ENCODE assay signal across 27 mouse cellular contexts in genomic region chr5:28454546-28454945, GRCm38 (mm10). TPM values are rescaled to one million over a fixed set of nuclear protein-coding genes. Genes with fewer than 3 reads are reported as not detected.
DNase-seq lines count a peak whose midpoint lies in the region; ATAC-seq and TF ChIP-seq lines count a peak whose summit lies in the region.
"Had no signal": no experiment of that assay in that cellular context is flagged by ENCODE, and none has a peak within 500 bp of the region (broad histone marks: within the 10 kb centered on the region; RNA-seq: fewer than 3 reads in every experiment).

No protein-coding gene starts in this region.

- TF ChIP-seq EP300 in liver, postnatal 0 days (IDR thresholded peaks at IDR 0.05; ENCODE audit: low read depth): no peak

- TF ChIP-seq CTCF in liver, postnatal 0 days (IDR thresholded peaks at IDR 0.05; ENCODE audit: low read depth): no peak

- no peaks in the 10 kb centered on the region for H3K9me3 ChIP-seq in forebrain, embryonic 11.5 days (ENCODE audit: control insufficient read depth, low read length)
- H3K9me3 ChIP-seq in forebrain, embryonic 15.5 days: no peaks in the 10 kb centered on the region
- no peaks in the 10 kb centered on the region for H3K9me3 ChIP-seq in liver, postnatal 0 days (ENCODE audit: low read length)
- H3K9me3 ChIP-seq in neural tube, embryonic 15.5 days (replicated peaks): no peaks in the 10 kb centered on the region
- no peaks in the 10 kb centered on the region for H3K9me3 ChIP-seq in limb, embryonic 10.5 days (replicated peaks)
- H3K9me3 ChIP-seq: embryonic facial prominence, embryonic 15.5 days; forebrain, embryonic 10.5 days; hindbrain, embryonic 12.5 days had no signal

- peaks cover 35% of the 10 kb centered on the region for H3K27me3 ChIP-seq in forebrain, embryonic 11.5 days (ENCODE audit: control insufficient read depth, insufficient read depth, low read length)
- H3K27me3 ChIP-seq in forebrain, embryonic 15.5 days: peaks cover 34% of the 10 kb centered on the region
- peaks cover 35% of the 10 kb centered on the region for H3K27me3 ChIP-seq in liver, postnatal 0 days (ENCODE audit: insufficient read depth, low read length)
- peaks cover 60% of the 10 kb centered on the region for H3K27me3 ChIP-seq in neural tube, embryonic 15.5 days (replicated peaks)
- H3K27me3 ChIP-seq in limb, embryonic 10.5 days (ENCODE audit: low read depth, poor library complexity, severe bottlenecking): peaks cover 68% of the 10 kb centered on the region

- H3K9ac ChIP-seq in forebrain, embryonic 11.5 days (ENCODE audit: low read length): no peak overlapping the region
- no peak overlapping the region for H3K9ac ChIP-seq in forebrain, embryonic 15.5 days (replicated peaks)
- H3K9ac ChIP-seq in liver, postnatal 0 days (replicated peaks): no peak overlapping the region
- H3K9ac ChIP-seq in neural tube, embryonic 15.5 days (replicated peaks): no peak overlapping the region
- H3K9ac ChIP-seq: embryonic facial prominence, embryonic 15.5 days; hindbrain, embryonic 12.5 days had no signal

- no peak overlapping the region for H3K27ac ChIP-seq in forebrain, embryonic 11.5 days (ENCODE audit: low read depth, low read length)
- no peak overlapping the region for H3K27ac ChIP-seq in forebrain, embryonic 15.5 days (replicated peaks)
- H3K27ac ChIP-seq in liver, postnatal 0 days (ENCODE audit: low read depth): no peak overlapping the region
- H3K27ac ChIP-seq in neural tube, embryonic 15.5 days (replicated peaks): no peak overlapping the region
- H3K27ac ChIP-seq in limb, embryonic 10.5 days: no peak overlapping the region
- H3K27ac ChIP-seq: embryonic facial prominence, embryonic 15.5 days; forebrain, embryonic 10.5 days; heart, adult 2 months; hindbrain, embryonic 12.5 days had no signal

- H3K4me2 ChIP-seq in forebrain, embryonic 11.5 days (ENCODE audit: low read depth, low read length, severe bottlenecking): no peak overlapping the region
- no peak overlapping the region for H3K4me2 ChIP-seq in forebrain, embryonic 15.5 days (replicated peaks)
- H3K4me2 ChIP-seq in liver, postnatal 0 days (ENCODE audit: low read depth, low read length): no peak overlapping the region
- no peak overlapping the region for H3K4me2 ChIP-seq in neural tube, embryonic 15.5 days
- H3K4me2 ChIP-seq: embryonic facial prominence, embryonic 15.5 days; hindbrain, embryonic 12.5 days had no signal

- 88% methylated on average over 6 of the region's 6 CpGs for WGBS in forebrain, embryonic 11.5 days
- 91% methylated on average over 6 of the region's 6 CpGs for WGBS in forebrain, embryonic 15.5 days
- 80% methylated on average over 6 of the region's 6 CpGs for WGBS in liver, postnatal 0 days (ENCODE audit: insufficient replicate concordance)
- 89% methylated on average over 6 of the region's 6 CpGs for WGBS in neural tube, embryonic 15.5 days
- WGBS in limb, embryonic 10.5 days: 88% methylated on average over 6 of the region's 6 CpGs

- peak; percentile 23 for DNase-seq in forebrain, embryonic 11.5 days (ENCODE audit: low spot score)
- peak; percentile 0 for DNase-seq in liver
- no peak for DNase-seq in liver, postnatal 0 days
- peak; percentile 8 for DNase-seq in neural tube, embryonic 10.5 days (ENCODE audit: extremely low spot score, low spot score)
- peak; percentile 17 for DNase-seq in limb, embryonic 10.5 days (ENCODE audit: low spot score)
- no peak for DNase-seq in adrenal gland, postnatal 25 days
- DNase-seq: adrenal gland, adult 8-10 months; B cell, adult 2 months; cerebellum, adult 11 months; cerebellum, adult 8-10 months; embryo, embryonic 11 days; gastrocnemius, postnatal 10 days; heart, adult 2 months; heart, postnatal 10 days; heart, postnatal 4 days had no signal

- no peaks in the 10 kb centered on the region for H3K36me3 ChIP-seq in forebrain, embryonic 11.5 days (ENCODE audit: control insufficient read depth, insufficient read depth, low read length)
- H3K36me3 ChIP-seq in forebrain, embryonic 15.5 days: no peaks in the 10 kb centered on the region
- H3K36me3 ChIP-seq in liver, postnatal 0 days (replicated peaks; ENCODE audit: insufficient read depth, low read length): no peaks in the 10 kb centered on the region
- no peaks in the 10 kb centered on the region for H3K36me3 ChIP-seq in neural tube, embryonic 15.5 days
- H3K36me3 ChIP-seq in limb, embryonic 10.5 days: no peaks in the 10 kb centered on the region
- H3K36me3 ChIP-seq: embryonic facial prominence, embryonic 15.5 days; forebrain, embryonic 10.5 days; G1E; hindbrain, embryonic 12.5 days had no signal

- H3K4me3 ChIP-seq in forebrain, embryonic 11.5 days (ENCODE audit: low read depth, low read length): no peak overlapping the region
- no peak overlapping the region for H3K4me3 ChIP-seq in forebrain, embryonic 15.5 days
- no peak overlapping the region for H3K4me3 ChIP-seq in liver, postnatal 0 days (ENCODE audit: low read depth, low read length)
- H3K4me3 ChIP-seq in neural tube, embryonic 15.5 days (replicated peaks): no peak overlapping the region
- H3K4me3 ChIP-seq in limb, embryonic 10.5 days: no peak overlapping the region
- H3K4me3 ChIP-seq: embryonic facial prominence, embryonic 15.5 days; erythroblast, embryonic 14.5 days; forebrain, embryonic 10.5 days; heart, adult 2 months; hindbrain, embryonic 12.5 days had no signal

- peaks cover 10% of the 10 kb centered on the region; the same call in 1 of the 2 replicates for H3K4me1 ChIP-seq in forebrain, embryonic 11.5 days (replicated peaks; ENCODE audit: control insufficient read depth, insufficient read depth, low read length)
- H3K4me1 ChIP-seq in forebrain, embryonic 15.5 days: peaks cover 19% of the 10 kb centered on the region
- H3K4me1 ChIP-seq in liver, postnatal 0 days (ENCODE audit: insufficient read depth): no peaks in the 10 kb centered on the region
- peaks cover 20% of the 10 kb centered on the region for H3K4me1 ChIP-seq in neural tube, embryonic 15.5 days
- H3K4me1 ChIP-seq in limb, embryonic 10.5 days: peaks cover 20% of the 10 kb centered on the region

- no peak for ATAC-seq in forebrain, embryonic 11.5 days (replicated peaks; ENCODE audit: low FRiP score)
- no peak for ATAC-seq in forebrain, embryonic 15.5 days (replicated peaks)
- ATAC-seq in liver, postnatal 0 days: no peak
- no peak for ATAC-seq in neural tube, embryonic 15.5 days (ENCODE audit: low FRiP score)
- ATAC-seq: CD4-positive, CD25-positive, alpha-beta regulatory T cell, adult 4 months; forebrain, embryonic 16.5 days had no signal

RNA-seq across cellular contexts. Expression of gene Shh, which starts 12.5 kb away (rescaled TPM):
- 1.9 and 2.3 TPM in 2 replicates for polyA plus RNA-seq in forebrain, embryonic 11.5 days (2014; fragmentation: Nextera tagmentation; extraction: Ambion mirVana)
- 0.49 and 0.81 TPM in 2 replicates for polyA plus RNA-seq in forebrain, embryonic 15.5 days (2015; fragmentation: Nextera tagmentation; extraction: Ambion mirVana)
- polyA plus RNA-seq in liver, postnatal 0 days (2015; fragmentation: Nextera tagmentation; extraction: Ambion mirVana): not detected in 2 replicates
- polyA plus RNA-seq in neural tube, embryonic 15.5 days (2015; fragmentation: Nextera tagmentation; extraction: Ambion mirVana): 1.5 and 2.7 TPM in 2 replicates
- polyA plus RNA-seq in limb, embryonic 10.5 days (2016; fragmentation: Nextera tagmentation; extraction: Ambion mirVana): 0.80 and 1.2 TPM in 2 replicates
- 13.2 and 14.6 TPM in 2 replicates for total RNA-seq in adrenal gland, postnatal 25 days (2021)
- total RNA-seq: common myeloid progenitor, adult 5-6 weeks; G1E; gastrocnemius, postnatal 10 days; gastrocnemius, postnatal 4 days; heart, adult 2 months; heart, postnatal 10 days; heart, postnatal 4 days had no signal
- polyA plus RNA-seq: CD4-positive, CD25-positive, alpha-beta regulatory T cell, adult 4 months; G1E; heart, adult 2 months; heart, embryonic 14.5 days had no signal

Comparison
In these comparisons a context has a peak if more than half of its experiments do, and no peak if none do; other contexts are left out.
1. DNase-seq: peak in forebrain, embryonic 11.5 days (single experiment), liver (single experiment), neural tube, embryonic 10.5 days (single experiment) and limb, embryonic 10.5 days (single experiment); none in liver, postnatal 0 days (single experiment) and adrenal gland, postnatal 25 days (single experiment).